7 mouse cellular contexts compared by ENCODE assay signal in genomic region chr13:63564626-63565319, GRCm38 (mm10). TPM values are rescaled to one million over a fixed set of nuclear protein-coding genes. Genes with fewer than 3 reads are reported as not detected.
DNase-seq lines count a peak whose midpoint lies in the region; ATAC-seq lines count a peak whose summit lies in the region.

No protein-coding gene starts in this region.

- peak overlapping the region; percentile 94 for H3K9ac ChIP-seq in hindbrain, embryonic 13.5 days

- peak overlapping the region; percentile 97 for H3K4me2 ChIP-seq in hindbrain, embryonic 13.5 days

- WGBS in hindbrain, embryonic 13.5 days = under 1% methylated on average over 35 of the region's 36 CpGs
- WGBS in midbrain, embryonic 10.5 days = 0% methylated on average over 36 of the region's 36 CpGs

- H3K9me3 ChIP-seq in hindbrain, embryonic 13.5 days = no peaks in the 10 kb centered on the region
- H3K9me3 ChIP-seq in midbrain, embryonic 10.5 days (replicated peaks) = no peaks in the 10 kb centered on the region

- H3K4me3 ChIP-seq in hindbrain, embryonic 13.5 days = peak overlapping the region; percentile 98
- peak overlapping the region; percentile 100 for H3K4me3 ChIP-seq in midbrain, embryonic 10.5 days

- H3K27ac ChIP-seq in hindbrain, embryonic 13.5 days = peak overlapping the region; percentile 99
- peak overlapping the region; percentile 99 for H3K27ac ChIP-seq in midbrain, embryonic 10.5 days (replicated peaks)

- H3K36me3 ChIP-seq in hindbrain, embryonic 13.5 days = 0 out of 2 replicates have a peak, but pooled peaks cover 3% of the 10 kb centered on the region
- H3K36me3 ChIP-seq in midbrain, embryonic 10.5 days = peaks cover 35% of the 10 kb centered on the region

- H3K27me3 ChIP-seq in hindbrain, embryonic 13.5 days = peaks cover 13% of the 10 kb centered on the region
- H3K27me3 ChIP-seq in midbrain, embryonic 10.5 days (ENCODE audit: low read depth, poor library complexity, severe bottlenecking) = peaks cover 13% of the 10 kb centered on the region

- DNase-seq in ZHBTc4 (ENCODE audit: low read depth, low spot score) = peak; percentile 88
- DNase-seq in cerebellum, postnatal 10 days = peak; percentile 86 to 88
- DNase-seq in frontal cortex, postnatal 25 days (ENCODE audit: low spot score in 2 of 2) = peak; percentile 48 to 49
- peak; percentile 74 for DNase-seq in left cerebral cortex, postnatal 4 days
- no peak for DNase-seq in midbrain, embryonic 10.5 days (ENCODE audit: low spot score)
- DNase-seq in spleen, adult 12 weeks (ENCODE audit: low spot score) = peak; percentile 32

- ATAC-seq in hindbrain, embryonic 13.5 days (ENCODE audit: low FRiP score) = no peak

- peaks cover 52% of the 10 kb centered on the region for H3K4me1 ChIP-seq in hindbrain, embryonic 13.5 days (replicated peaks)
- peaks cover 66% of the 10 kb centered on the region for H3K4me1 ChIP-seq in midbrain, embryonic 10.5 days

- intact Hi-C loops in left cerebral cortex, postnatal 4 days (cut with DNase I) = loop anchor here (5.0 to 10.0 kb wide), 4 partner anchors 130 to 470 kb away; partner anchors contain the start of gene Ercc6l2

RNA-seq across cellular contexts. Expression of gene Ptch1, which starts 8.6 kb away (rescaled TPM):
- 18.0 and 19.2 TPM in 2 replicates for polyA plus RNA-seq in hindbrain, embryonic 13.5 days (2015; fragmentation: Nextera tagmentation; extraction: Ambion mirVana)
- total RNA-seq in left cerebral cortex, postnatal 4 days (2021) = 10 to 100 TPM; 37.5 to 40.9 TPM
- polyA plus RNA-seq in midbrain, embryonic 10.5 days (2016; fragmentation: Nextera tagmentation; extraction: Ambion mirVana) = 30.9 and 31.6 TPM in 2 replicates
